Mouse (Mus musculus): Measurements from ENCODE around the gene Hist1h4d.

Gene Hist1h4d

DNA sequence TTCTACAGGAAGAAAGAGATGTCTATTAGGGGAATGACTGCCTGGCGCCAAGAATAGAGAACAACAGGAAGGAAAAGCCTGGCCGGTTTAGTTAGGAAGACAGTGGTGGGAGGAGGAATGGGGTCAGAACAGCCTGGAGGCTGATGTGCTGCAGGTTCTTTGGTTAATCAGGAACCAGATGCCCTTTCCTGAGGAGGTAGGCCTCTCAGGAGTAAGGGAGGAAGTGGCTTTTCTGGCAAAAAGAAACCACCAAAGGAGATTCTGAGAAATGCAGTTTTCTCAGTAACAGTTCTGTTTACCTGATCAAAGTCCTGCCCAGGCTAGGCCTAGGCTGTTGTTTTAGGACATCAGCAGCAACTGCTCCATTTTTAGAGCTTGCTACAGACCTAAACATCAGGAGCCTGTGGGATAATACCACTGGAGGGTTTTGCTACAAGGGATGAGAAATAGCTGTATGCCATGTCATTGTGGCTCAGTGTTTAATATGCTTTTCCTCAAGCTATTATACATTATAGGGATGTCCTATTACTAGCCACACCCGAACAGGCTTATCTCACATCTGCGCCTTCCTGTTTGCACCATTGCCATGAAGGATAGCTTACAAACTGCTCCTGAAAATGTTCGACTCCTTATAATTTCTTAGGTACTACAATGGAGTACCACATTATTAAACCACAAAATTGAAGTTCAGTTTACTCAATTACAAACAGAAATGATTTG lies 11.8 kb downstream of the Hist1h4d start:
- DNase-seq (ENCODE audit: low read depth), result no peak

DNA sequence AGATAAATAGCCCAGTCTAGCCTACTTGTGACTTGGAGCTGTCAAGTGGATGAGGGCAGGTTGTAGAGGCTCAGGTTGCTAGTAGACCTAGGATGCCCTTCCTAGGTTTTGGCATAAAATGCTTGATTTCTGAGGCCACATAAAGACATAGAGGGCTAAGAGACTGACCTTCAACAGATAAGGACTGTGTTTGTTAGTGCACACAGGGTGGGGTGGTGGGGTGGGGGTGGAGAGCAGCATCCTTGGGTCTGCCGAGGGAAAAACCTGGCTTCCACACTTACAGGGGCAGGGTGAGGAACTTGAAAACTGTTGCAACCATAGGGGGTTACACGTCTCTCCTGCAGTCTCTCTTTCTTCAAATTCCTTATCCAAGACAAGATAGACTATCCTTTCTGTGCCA lies 13.8 kb downstream of the Hist1h4d start:
- DNase-seq (ENCODE audit: low read depth), result no peak

DNA sequence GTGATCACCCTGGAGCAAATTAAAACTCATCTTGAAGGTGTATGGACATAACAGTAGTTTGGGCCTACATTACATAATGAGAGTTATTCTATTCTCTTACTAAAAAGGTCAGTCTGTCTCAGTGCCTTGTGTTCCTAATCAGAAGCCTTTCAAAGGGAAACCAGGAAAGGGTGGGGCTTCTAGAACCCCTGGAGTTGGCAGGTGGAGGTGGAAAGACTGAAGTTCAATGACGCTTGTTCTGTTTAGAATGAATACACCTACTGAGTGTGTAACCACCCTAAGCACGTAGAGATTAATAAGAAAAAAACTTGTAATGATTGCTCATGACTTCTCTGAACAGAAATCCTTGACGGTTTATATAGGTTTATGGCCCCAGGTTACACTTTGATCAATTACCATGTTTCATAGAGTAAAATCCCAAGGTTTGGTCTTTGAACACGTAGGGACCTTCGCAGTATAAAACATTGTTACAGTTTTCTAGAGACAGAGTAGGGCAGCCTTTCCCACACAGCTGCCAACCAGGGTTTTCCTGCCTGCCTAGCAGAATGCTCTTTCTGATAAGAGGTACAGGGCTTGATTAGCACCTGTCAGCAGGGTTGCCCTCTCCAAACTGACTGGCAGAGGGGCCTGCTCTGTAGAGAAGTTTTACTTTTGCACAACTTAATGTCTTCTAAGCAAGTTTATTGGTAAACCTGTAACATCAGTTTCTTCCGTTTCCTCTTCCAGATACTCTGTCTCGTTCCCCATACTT lies 14.4 kb downstream of the Hist1h4d start:
- no peak for DNase-seq (ENCODE audit: low read depth)

DNA sequence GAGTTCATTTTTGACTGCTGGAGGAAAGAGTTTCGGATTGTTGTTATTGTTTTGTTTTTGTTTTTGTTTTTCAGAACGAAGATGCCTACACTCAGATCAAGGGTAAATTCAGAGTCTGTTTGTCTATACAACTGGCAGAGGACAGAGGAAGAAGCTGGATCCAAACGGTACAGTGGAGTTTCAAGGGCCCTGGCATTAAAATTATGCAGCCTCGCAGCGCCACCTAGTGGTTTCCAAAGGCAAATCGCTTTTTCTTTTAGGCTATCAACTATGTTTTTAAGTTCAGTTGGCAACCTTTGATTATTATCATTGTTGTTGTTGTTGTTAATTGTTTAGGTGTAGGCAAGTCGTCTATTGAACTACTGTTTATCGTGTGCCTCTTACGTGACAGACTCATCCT lies 16.6 kb downstream of the Hist1h4d start:
- no peak for DNase-seq (ENCODE audit: low read depth)

DNA sequence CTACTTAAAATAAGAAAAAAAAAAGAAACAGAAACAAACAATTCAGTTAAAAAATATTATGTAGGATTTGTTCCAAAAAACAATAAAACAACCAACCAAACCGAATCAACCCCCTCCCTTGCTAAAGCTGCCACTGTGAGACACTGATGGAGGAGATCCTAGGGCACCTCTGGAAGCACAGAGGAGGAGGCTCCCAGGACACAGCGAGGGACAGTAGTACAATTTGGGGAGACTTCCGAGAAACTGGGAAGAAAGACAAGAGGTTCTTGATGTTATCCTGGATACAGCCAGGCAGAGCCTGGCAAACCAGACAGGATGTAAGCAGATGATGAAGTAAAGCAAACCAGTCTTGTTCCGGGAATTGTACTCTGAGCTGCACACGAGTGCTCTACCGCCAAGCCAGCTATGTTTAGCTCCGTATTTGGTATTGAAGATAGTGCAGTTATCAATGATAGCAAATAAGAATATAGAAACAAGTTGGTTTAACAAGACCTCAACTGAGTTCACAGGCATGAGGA lies 21.8 kb downstream of the Hist1h4d start:
- DNase-seq (ENCODE audit: low read depth), result no peak

DNA sequence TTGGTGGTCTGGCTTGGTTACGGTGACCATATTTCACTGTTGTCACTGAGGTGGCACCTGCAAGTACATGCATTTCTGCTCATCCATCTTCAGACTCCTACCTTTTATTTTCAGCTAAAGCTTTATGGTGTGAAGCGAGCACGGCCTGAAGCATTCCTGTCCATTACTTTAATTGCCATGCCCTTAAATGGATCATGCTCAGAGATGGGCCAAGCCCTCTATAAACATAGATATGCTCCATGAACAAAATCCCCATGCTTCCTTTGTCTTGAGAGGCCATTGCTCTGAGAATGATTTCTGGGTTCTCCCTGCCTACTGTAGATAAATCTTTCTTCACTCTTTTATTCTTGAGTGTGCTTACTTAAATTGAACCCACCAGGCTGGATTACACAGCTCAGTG lies 23.1 kb downstream of the Hist1h4d start:
- no peak for DNase-seq (ENCODE audit: low read depth)

DNA sequence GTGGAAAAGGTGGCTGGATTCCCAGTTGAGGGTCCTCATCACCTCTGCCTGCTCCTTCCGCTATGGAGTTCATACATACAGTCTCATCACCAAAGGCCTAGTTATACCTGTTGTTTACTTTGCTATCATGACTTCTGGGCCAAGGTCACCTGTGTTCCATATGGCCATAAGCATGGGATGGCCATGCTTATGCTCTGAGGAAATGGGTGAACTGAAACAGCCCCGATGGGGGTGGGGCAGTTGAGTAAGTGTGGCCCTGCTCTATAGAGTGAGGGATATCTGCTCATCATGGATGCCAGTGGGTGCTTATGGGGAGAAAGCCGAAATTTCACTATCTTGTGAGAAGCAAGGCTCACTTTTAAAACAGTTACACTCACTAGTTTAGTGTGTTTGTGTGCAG lies 23.7 kb downstream of the Hist1h4d start:
- DNase-seq (ENCODE audit: low read depth), result no peak

DNA sequence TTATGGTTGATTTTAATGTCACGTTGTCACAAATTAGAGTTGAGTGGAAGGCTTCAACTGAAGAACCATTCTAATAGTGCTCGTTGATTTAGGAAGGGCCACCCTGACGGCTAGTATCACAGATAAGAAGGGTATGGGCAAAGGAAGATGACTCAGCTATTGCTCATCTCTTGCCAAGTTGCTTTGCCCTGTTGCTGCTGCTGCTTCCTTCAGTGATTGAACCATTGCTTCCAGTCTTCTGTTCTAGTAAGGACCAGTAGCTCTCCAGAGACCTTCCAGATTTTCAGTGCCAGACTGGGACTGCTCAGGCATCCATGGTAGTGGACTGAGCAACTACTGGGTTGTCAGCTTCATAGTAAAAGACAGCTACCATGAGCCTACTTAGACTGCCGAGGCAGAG lies 27.8 kb downstream of the Hist1h4d start:
- no peak for DNase-seq (ENCODE audit: low read depth)

DNA sequence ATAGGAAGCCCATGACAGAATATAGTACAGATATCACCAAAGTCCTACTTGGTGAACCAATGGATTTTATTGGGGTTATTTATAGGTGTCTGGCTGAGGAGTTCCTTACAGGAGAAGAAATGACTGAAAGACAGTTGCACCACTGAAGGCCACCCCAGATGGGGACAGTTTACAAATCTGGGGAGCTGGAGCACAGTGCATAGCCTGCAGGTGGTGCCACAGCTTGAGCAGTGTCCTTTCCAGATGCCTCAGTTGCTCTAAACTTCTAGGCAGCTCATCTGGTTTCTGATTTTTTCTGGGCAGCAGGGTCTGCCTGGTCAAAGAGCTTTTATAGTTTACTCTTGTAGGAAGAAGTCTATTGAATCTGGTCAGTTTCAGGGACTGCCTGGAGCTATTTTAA lies 28.4 kb downstream of the Hist1h4d start:
- DNase-seq (ENCODE audit: low read depth), result no peak

DNA sequence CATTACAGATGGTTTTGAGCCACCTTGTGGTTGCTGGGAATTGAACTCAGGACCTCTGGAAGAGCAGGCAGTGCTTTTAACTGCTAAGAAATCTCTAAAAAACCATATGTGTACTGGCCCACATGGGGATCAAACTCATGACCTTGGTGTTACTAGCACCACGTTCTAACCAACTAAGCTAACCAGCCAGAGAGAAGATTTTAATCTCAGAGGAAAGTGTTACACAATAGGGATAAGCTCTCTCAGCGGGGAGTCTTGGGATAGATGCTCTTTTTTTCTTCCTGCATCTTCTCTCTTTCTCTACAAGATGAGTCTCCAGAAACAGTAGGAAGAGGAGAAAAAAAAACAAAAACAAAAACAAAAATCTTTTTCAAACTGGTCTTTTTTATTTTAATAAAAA lies 29.0 kb downstream of the Hist1h4d start:
- DNase-seq (ENCODE audit: low read depth), result no peak

DNA sequence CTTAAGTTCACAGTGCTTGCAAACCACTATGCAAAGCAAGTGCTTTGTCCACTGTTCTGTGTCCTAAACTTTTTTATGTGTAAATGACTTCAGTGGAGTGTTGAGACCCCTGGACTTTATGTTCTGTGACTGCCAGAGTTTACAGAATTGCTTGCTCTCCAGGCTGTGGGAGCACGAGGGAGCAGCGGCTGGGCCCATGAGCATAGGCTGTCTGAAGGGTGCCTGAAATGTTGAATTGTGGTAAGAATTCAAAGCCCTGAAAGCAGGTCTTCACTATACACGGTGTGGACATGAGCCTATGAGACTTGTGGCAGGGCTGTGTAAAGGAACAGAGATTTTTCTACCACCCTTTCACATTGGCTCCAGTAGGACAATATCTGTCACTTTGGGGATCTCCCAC lies 30.2 kb downstream of the Hist1h4d start:
- no peak for DNase-seq (ENCODE audit: low read depth)

DNA sequence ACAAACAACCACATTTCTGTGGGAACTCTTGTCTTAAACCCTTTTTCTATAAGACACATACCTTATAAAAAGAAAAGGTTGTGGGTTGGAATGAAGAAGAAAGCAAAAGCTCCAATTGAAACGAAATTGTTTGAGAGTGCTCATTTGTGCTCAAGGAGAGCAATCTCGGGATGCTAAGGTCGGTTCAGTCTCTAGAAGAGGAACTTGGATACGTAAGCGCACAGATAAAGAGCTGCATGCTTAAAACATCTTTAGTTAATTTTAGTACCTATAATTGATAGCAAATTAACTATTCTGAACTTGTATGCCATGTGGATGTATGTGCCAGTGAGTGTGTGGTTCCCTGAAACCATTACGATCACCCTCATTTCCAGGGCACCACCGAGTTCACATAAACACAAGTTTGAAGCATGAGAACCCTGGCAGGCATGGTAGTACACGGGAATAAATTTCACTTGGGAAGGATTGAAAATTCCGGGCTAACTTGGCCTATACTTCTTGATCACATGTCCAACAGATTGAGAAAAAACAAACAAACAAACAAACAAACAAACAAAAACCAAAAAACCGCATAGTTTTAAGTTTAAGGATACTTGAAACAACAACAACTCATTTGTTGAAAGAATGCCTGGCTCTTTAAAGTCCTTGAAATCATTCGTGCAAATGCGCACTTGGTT lies 38.8 kb downstream of the Hist1h4d start:
- DNase-seq (ENCODE audit: low read depth), result no peak

DNA sequence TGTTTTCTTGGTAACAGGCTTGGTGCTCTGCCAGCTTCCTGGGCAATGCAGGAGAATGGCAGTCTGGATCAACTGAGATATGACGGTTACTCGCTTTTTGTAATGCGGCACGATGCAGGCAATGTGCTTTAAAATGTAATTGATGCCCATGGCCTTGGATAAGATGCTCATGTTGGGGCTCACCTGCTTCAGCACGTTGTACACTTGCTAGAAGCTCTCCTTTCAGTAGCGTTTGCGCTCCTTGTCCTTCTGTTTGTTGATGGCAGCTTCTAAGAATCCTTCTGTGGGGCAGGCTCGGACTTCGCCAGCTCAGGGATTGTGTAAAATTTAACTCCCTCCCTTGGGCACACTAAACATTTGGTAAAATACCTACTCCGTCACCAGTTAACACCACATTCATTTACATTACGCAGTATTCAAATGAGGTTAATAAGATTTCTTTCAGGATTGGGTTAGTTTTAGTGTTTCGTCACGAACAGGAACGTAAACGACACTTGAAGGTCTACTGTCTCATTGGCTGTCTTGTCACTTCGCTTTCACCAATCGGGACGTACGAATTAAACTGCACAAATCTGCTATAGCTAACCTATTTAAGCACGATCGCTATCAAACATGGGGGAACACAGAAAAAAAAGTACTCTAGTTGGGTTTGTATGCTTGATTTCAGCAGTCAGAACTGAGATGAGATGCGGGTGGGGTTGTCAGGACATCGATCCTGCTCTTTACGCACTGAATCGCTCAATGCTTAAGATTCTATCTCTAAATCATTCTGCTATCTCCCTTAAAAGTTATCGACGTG lies 39.5 kb downstream of the Hist1h4d start, which contains the start of gene Hist1h2be:
TSS of gene Hist1h2be (minus strand) at position 392 of the 799 bp plus-strand sequence.
- peak; percentile 77 for DNase-seq (ENCODE audit: low read depth)

DNA sequence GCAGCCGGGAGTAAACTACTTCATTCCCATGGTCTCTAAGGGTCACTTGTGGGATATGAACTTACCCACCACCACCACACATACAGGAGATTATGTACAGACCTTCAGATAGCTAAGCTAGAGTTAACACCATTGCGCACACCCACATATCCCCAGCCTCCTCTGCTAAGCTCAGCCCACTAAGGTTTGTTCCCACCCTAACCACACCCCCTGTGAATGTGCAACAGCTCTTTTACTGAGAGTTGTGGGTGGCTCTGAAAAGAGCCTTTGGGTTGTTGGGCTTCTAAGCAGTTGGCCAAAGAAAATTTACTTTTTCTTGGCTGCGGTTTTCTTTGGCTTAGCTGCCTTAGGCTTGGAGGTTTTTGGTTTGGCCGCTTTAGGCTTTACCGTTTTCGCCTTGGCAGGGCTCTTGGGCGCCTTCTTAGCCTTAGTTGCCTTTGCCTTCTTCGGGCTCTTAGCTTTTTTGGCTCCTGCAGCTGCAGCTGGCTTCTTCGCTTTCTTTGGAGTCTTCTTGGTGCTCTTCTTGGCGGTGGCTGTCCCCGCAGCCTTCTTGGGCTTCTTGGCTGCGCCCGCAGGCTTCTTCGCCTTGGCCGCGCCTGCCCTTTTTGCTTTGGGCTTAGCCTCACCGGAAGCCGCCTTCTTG lies 40.3 kb downstream of the Hist1h4d start:
- peak; percentile 74 for DNase-seq (ENCODE audit: low read depth)

DNA sequence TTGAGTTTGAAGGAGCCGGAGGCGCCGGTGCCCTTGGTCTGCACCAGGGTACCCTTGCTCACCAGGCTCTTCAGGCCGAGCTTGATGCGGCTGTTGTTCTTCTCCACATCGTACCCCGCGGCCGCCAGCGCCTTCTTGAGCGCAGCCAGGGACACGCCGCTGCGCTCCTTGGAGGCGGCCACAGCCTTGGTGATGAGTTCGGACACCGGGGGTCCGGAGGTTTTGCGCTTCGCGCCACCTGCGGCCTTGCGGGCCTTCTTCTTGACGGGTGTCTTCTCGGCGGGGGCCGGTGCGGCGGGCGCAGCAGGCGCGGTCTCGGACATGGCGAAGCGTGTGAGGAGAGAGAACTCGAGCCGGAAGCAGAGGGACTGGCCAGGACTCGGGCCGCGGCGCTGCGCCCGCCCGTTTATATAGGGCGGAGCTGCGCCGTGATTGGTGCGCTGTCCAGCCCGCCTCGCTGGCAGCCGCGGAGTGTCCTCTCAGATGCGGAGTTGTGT lies 40.8 kb downstream of the Hist1h4d start, which contains the start of gene Hist1h1e:
TSS of gene Hist1h1e (minus strand) at position 384 of the 497 bp plus-strand sequence.
- DNase-seq (ENCODE audit: low read depth), result peak; percentile 68

DNA sequence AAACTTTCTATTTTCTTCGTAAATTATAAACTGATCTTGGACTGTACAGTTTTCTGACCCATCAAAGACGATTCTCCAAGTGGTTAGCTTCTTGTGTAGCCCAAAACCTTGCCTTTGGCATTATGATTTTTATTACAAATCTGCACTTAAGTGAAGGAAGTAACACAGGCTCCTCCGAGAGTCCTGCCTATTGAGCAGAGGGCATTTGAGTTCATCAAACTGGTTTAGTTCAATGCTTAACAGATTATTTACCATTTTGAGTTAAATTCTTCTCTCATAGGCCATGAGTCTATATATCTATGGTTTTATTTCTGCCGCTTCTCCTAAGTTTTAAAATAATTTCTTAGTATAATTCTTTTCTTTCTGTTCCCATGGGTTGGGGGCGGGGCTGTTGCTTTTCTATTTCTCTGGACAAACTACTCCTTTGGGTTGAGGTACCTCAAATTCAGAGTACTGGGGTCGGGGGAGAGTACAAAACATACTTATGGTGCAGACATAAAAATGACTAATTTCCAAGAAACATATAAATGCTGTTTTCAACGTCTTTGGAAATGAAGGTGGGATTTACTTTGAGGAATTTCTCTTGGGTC lies 41.6 kb downstream of the Hist1h4d start:
- DNase-seq (ENCODE audit: low read depth), result no peak

DNA sequence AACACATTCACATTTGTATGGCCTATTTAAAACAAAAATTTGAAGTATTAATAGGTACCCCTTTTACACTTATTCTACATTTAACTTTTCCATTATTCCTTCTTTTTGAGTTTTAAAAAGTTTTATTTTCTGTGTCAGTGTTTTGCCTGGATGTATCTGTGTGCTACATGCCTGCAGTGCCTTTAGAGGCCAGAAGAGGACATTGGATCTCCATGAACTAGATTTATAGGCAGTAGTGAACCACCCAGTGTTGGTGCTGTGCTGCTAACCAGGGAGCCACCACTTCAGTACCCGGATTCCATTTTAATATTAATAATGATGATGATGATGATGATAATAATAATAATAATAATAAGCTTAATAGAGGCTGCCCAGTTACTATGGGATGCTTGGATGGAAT lies 49.3 kb downstream of the Hist1h4d start:
- DNase-seq (ENCODE audit: low read depth), result no peak
